Mouse (Mus musculus): ENCODE results near the gene Cfap54.

Gene Cfap54

GRCm38 (mm10) chr10:92730339-92730738 lies 351.1 kb downstream of the Cfap54 start:
- no peak for DNase-seq (ENCODE audit: low spot score)

- no peak for DNase-seq (ENCODE audit: low spot score)
Measured at GRCm38 (mm10) chr10:92728723-92729122, 352.7 kb downstream of the Cfap54 start.

Data from c-Kit-positive CD71-positive TER-119-positive erythroid progenitor cells, embryonic 14.5 days (primary cell).